Mouse (Mus musculus): ENCODE results near the gene Olfr707. TPM values are rescaled to one million over a fixed set of nuclear protein-coding genes. Genes with fewer than 3 reads are reported as not detected.
"Not testable (repeated sequence)": the region's sequence is repeated elsewhere in the genome, so short reads cannot be mapped to it uniquely, and the experiment has no call there.

Olfr707 gene
- polyA plus RNA-seq (2015; fragmentation: Nextera tagmentation; extraction: Ambion mirVana), result not detected in 2 replicates

GRCm38 (mm10) chr7:106901141-106901540 lies at the start of gene Olfr707:
Gene Olfr707 (minus strand): TSS chr7:106901241.
- H3K36me3 ChIP-seq (ENCODE audit: control insufficient read depth, insufficient read depth, low read length); H3K4me2 ChIP-seq (ENCODE audit: low read depth, low read length); H3K9me3 ChIP-seq (ENCODE audit: control insufficient read depth, low read length); H3K4me1 ChIP-seq (replicated peaks; ENCODE audit: control insufficient read depth, insufficient read depth, low read length); ATAC-seq (ENCODE audit: low read depth); H3K27ac ChIP-seq (ENCODE audit: low read length); H3K9ac ChIP-seq (ENCODE audit: low read length); H3K4me3 ChIP-seq (ENCODE audit: low read length); H3K27me3 ChIP-seq (ENCODE audit: control insufficient read depth, insufficient read depth, low read depth, low read length): not testable (repeated sequence)
- WGBS, result 80% methylated on average over 3 of the region's 3 CpGs

- H3K27me3 ChIP-seq (ENCODE audit: control insufficient read depth, insufficient read depth, low read depth, low read length), result no peaks in the 10 kb centered on the region
- H3K9ac ChIP-seq (ENCODE audit: low read length), result no peak within 1 kb of the TSS
- WGBS, result 73% methylated on average over 3 of the region's 3 CpGs
- H3K36me3 ChIP-seq (ENCODE audit: control insufficient read depth, insufficient read depth, low read length), result no peaks in the 10 kb centered on the region
- no peak within 1 kb of the TSS for H3K4me3 ChIP-seq (ENCODE audit: low read length)
- no peak within 1 kb of the TSS for H3K27ac ChIP-seq (ENCODE audit: low read length)
- no peaks in the 10 kb centered on the region for H3K4me1 ChIP-seq (replicated peaks; ENCODE audit: control insufficient read depth, insufficient read depth, low read length)
- no peaks in the 10 kb centered on the region for H3K9me3 ChIP-seq (ENCODE audit: control insufficient read depth, low read length)
- no peak within 1 kb of the TSS for H3K4me2 ChIP-seq (ENCODE audit: low read depth, low read length)
- no peak for ATAC-seq (ENCODE audit: low read depth)
Observed at GRCm38 (mm10) chr7:106948212-106948611, 47.2 kb upstream of the Olfr707 start, which contains the start of gene Olfr710. Gene Olfr710 (minus strand): TSS chr7:106948312.

GRCm38 (mm10) chr7:106932119-106932518 lies 31.1 kb upstream of the Olfr707 start, which contains the start of gene Olfr709-ps1:
Gene Olfr709-ps1 (minus strand): TSS chr7:106932219.
- Histone ChIP-seq H3K9ac (ENCODE audit: low read length) (no peak within 1 kb of the TSS), H3K4me2 (ENCODE audit: low read depth, low read length) (no peak within 1 kb of the TSS), H3K4me1 (replicated peaks; ENCODE audit: control insufficient read depth, insufficient read depth, low read length) (no peaks in the 10 kb centered on the region), H3K9me3 (ENCODE audit: control insufficient read depth, low read length) (no peaks in the 10 kb centered on the region), H3K27me3 (ENCODE audit: control insufficient read depth, insufficient read depth, low read depth, low read length) (no peaks in the 10 kb centered on the region), H3K27ac (ENCODE audit: low read length) (no peak within 1 kb of the TSS), H3K4me3 (ENCODE audit: low read length) (no peak within 1 kb of the TSS), H3K36me3 (ENCODE audit: control insufficient read depth, insufficient read depth, low read length) (no peaks in the 10 kb centered on the region)
- ATAC-seq (ENCODE audit: low read depth), result no peak

- 91% methylated on average over 5 of the region's 7 CpGs for WGBS
- ATAC-seq (ENCODE audit: low read depth); H3K27me3 ChIP-seq (ENCODE audit: control insufficient read depth, insufficient read depth, low read depth, low read length); H3K4me2 ChIP-seq (ENCODE audit: low read depth, low read length); H3K9me3 ChIP-seq (ENCODE audit: control insufficient read depth, low read length); H3K4me3 ChIP-seq (ENCODE audit: low read length); H3K27ac ChIP-seq (ENCODE audit: low read length); H3K4me1 ChIP-seq (replicated peaks; ENCODE audit: control insufficient read depth, insufficient read depth, low read length); H3K36me3 ChIP-seq (ENCODE audit: control insufficient read depth, insufficient read depth, low read length); H3K9ac ChIP-seq (ENCODE audit: low read length): not testable (repeated sequence)
Observed at GRCm38 (mm10) chr7:106920961-106921360, 19.9 kb upstream of the Olfr707 start.

- Histone ChIP-seq H3K36me3 (ENCODE audit: control insufficient read depth, insufficient read depth, low read length) (no peaks in the 10 kb centered on the region), H3K4me3 (ENCODE audit: low read length) (no peak within 1 kb of the TSS), H3K9ac (ENCODE audit: low read length) (no peak within 1 kb of the TSS), H3K27ac (ENCODE audit: low read length) (no peak within 1 kb of the TSS), H3K4me2 (ENCODE audit: low read depth, low read length) (no peak within 1 kb of the TSS), H3K9me3 (ENCODE audit: control insufficient read depth, low read length) (no peaks in the 10 kb centered on the region), H3K4me1 (replicated peaks; ENCODE audit: control insufficient read depth, insufficient read depth, low read length) (no peaks in the 10 kb centered on the region), H3K27me3 (ENCODE audit: control insufficient read depth, insufficient read depth, low read depth, low read length) (no peaks in the 10 kb centered on the region)
- ATAC-seq (ENCODE audit: low read depth), result no peak
- 42% methylated on average over 2 of the region's 2 CpGs for WGBS
Observed at GRCm38 (mm10) chr7:106907676-106908075, 6.6 kb upstream of the Olfr707 start, which contains the start of gene Olfr1532-ps1. Gene Olfr1532-ps1 (plus strand): TSS chr7:106908001.

- Histone ChIP-seq H3K27ac (ENCODE audit: low read length) (no peak within 1 kb of the TSS), H3K9me3 (ENCODE audit: control insufficient read depth, low read length) (no peaks in the 10 kb centered on the region), H3K4me2 (ENCODE audit: low read depth, low read length) (no peak within 1 kb of the TSS), H3K9ac (ENCODE audit: low read length) (no peak within 1 kb of the TSS), H3K27me3 (ENCODE audit: control insufficient read depth, insufficient read depth, low read depth, low read length) (no peaks in the 10 kb centered on the region), H3K36me3 (ENCODE audit: control insufficient read depth, insufficient read depth, low read length) (no peaks in the 10 kb centered on the region), H3K4me1 (replicated peaks; ENCODE audit: control insufficient read depth, insufficient read depth, low read length) (no peaks in the 10 kb centered on the region), H3K4me3 (ENCODE audit: low read length) (no peak within 1 kb of the TSS)
- 75% methylated on average over 2 of the region's 2 CpGs for WGBS
- ATAC-seq (ENCODE audit: low read depth), result no peak
Observed at GRCm38 (mm10) chr7:106888062-106888461, 13.0 kb downstream of the Olfr707 start, which contains the start of gene Olfr706. Gene Olfr706 (minus strand): TSS chr7:106888162.

GRCm38 (mm10) chr7:106876791-106877190 lies 24.2 kb downstream of the Olfr707 start, which contains the start of gene Olfr705:
Gene Olfr705 (minus strand): TSS chr7:106876891.
- no peaks in the 10 kb centered on the region for H3K4me1 ChIP-seq (replicated peaks; ENCODE audit: control insufficient read depth, insufficient read depth, low read length)
- no peak within 1 kb of the TSS for H3K9ac ChIP-seq (ENCODE audit: low read length)
- no peak within 1 kb of the TSS for H3K4me2 ChIP-seq (ENCODE audit: low read depth, low read length)
- H3K36me3 ChIP-seq (ENCODE audit: control insufficient read depth, insufficient read depth, low read length), result no peaks in the 10 kb centered on the region
- no peak within 1 kb of the TSS for H3K27ac ChIP-seq (ENCODE audit: low read length)
- no peak within 1 kb of the TSS for H3K4me3 ChIP-seq (ENCODE audit: low read length)
- no peaks in the 10 kb centered on the region for H3K9me3 ChIP-seq (ENCODE audit: control insufficient read depth, low read length)
- 78% methylated on average over 3 of the region's 3 CpGs for WGBS
- no peaks in the 10 kb centered on the region for H3K27me3 ChIP-seq (ENCODE audit: control insufficient read depth, insufficient read depth, low read depth, low read length)
- ATAC-seq (ENCODE audit: low read depth), result no peak

- no peaks in the 10 kb centered on the region for H3K9me3 ChIP-seq (ENCODE audit: control insufficient read depth, low read length)
- no peak within 1 kb of the TSS for H3K4me3 ChIP-seq (ENCODE audit: low read length)
- no peaks in the 10 kb centered on the region for H3K27me3 ChIP-seq (ENCODE audit: control insufficient read depth, insufficient read depth, low read depth, low read length)
- no peak for ATAC-seq (ENCODE audit: low read depth)
- no peak within 1 kb of the TSS for H3K4me2 ChIP-seq (ENCODE audit: low read depth, low read length)
- no peaks in the 10 kb centered on the region for H3K36me3 ChIP-seq (ENCODE audit: control insufficient read depth, insufficient read depth, low read length)
- H3K27ac ChIP-seq (ENCODE audit: low read length), result no peak within 1 kb of the TSS
- H3K4me1 ChIP-seq (replicated peaks; ENCODE audit: control insufficient read depth, insufficient read depth, low read length), result no peaks in the 10 kb centered on the region
- H3K9ac ChIP-seq (ENCODE audit: low read length), result no peak within 1 kb of the TSS
Observed at GRCm38 (mm10) chr7:106862885-106863284, 38.2 kb downstream of the Olfr707 start, which contains the start of gene Olfr704. Gene Olfr704 (plus strand): TSS chr7:106863185.

- 52% methylated on average over 2 of the region's 2 CpGs for whole genome bisulfite sequencing
- no peaks in the 10 kb centered on the region for H3K9me3 ChIP-seq (ENCODE audit: control insufficient read depth, low read length)
- no peaks in the 10 kb centered on the region for H3K4me1 ChIP-seq (replicated peaks; ENCODE audit: control insufficient read depth, insufficient read depth, low read length)
- no peaks in the 10 kb centered on the region for H3K27me3 ChIP-seq (ENCODE audit: control insufficient read depth, insufficient read depth, low read depth, low read length)
- H3K4me3 ChIP-seq (ENCODE audit: low read length), result no peak within 1 kb of the TSS
- no peak within 1 kb of the TSS for H3K9ac ChIP-seq (ENCODE audit: low read length)
- H3K27ac ChIP-seq (ENCODE audit: low read length), result no peak within 1 kb of the TSS
- no peak within 1 kb of the TSS for H3K4me2 ChIP-seq (ENCODE audit: low read depth, low read length)
- no peak for ATAC-seq (ENCODE audit: low read depth)
- H3K36me3 ChIP-seq (ENCODE audit: control insufficient read depth, insufficient read depth, low read length), result no peaks in the 10 kb centered on the region
Observed at GRCm38 (mm10) chr7:106843060-106843459, 58.0 kb downstream of the Olfr707 start, which contains the start of gene Olfr703. Gene Olfr703 (plus strand): TSS chr7:106843360.
